Mouse (Mus musculus) kidney, embryonic 15.5 days (tissue): Measurements from ENCODE around the gene Spata5. TPM values are rescaled to one million over a fixed set of nuclear protein-coding genes. Genes with fewer than 3 reads are reported as not detected.

ENCODE experiments used
- ATAC-seq: fragments of 200-750 bp; cut with Nextera tagmentation; replicated peaks from 2 replicates; pipeline ENCODE4 v1.8.0; 2017; ENCODE audit warnings: moderate TSS enrichment; ENCODE audit not compliant: low FRiP score
- H3K27ac ChIP-seq: fragments of 300-500 bp; sonication (generic); 2 replicates; pipeline ENCODE4 v1.5.1; 2015; ENCODE audit warnings: mild to moderate bottlenecking, inconsistent platforms
- H3K27me3 ChIP-seq: fragments of 300-500 bp; sonication (generic); 2 replicates; pipeline ENCODE4 v1.6.1; 2015; ENCODE audit warnings: inconsistent platforms
- H3K36me3 ChIP-seq: fragments of 300-500 bp; sonication (generic); 2 replicates; pipeline ENCODE4 v1.6.1; 2015; ENCODE audit warnings: inconsistent platforms
- H3K4me1 ChIP-seq: fragments of 300-500 bp; sonication (generic); 2 replicates; pipeline ENCODE4 v1.6.1; 2015; ENCODE audit warnings: inconsistent platforms
- H3K4me2 ChIP-seq: fragments of 300-500 bp; sonication (generic); 2 replicates; pipeline ENCODE4 v1.6.1; 2015; ENCODE audit warnings: moderate library complexity, mild to moderate bottlenecking, inconsistent platforms
- H3K4me3 ChIP-seq: fragments of 300-500 bp; sonication (generic); replicated peaks from 2 replicates; pipeline ENCODE4 v1.5.1; 2015; ENCODE audit warnings: mild to moderate bottlenecking, inconsistent platforms
- H3K9ac ChIP-seq: fragments of 300-500 bp; sonication (generic); 2 replicates; pipeline ENCODE4 v1.6.1; 2015; ENCODE audit warnings: mild to moderate bottlenecking, inconsistent platforms
- H3K9me3 ChIP-seq: fragments of 300-500 bp; sonication (generic); replicated peaks from 2 replicates; pipeline ENCODE4 v1.6.1; 2016; ENCODE audit warnings: inconsistent platforms
- WGBS: fragments of 180-500 bp; shearing (Covaris S2); methylation state at CpG from one replicate; pipeline ENCODE4 v1.1.7; 2015; ENCODE audit warnings: mixed read lengths; 5-methylcytosine and 5-hydroxymethylcytosine counted together
- polyA plus RNA-seq: library from polyadenylated mRNA; unstranded; fragments of >200 nt; fragmentation: Nextera tagmentation; extraction: Ambion mirVana; gene quantifications from 2 replicates; pipeline ENCODE4 v1.2.1, GENCODE M21; 2015

The Spata5 gene
- polyA plus RNA-seq, result 38.7 and 48.0 TPM in 2 replicates

DNA sequence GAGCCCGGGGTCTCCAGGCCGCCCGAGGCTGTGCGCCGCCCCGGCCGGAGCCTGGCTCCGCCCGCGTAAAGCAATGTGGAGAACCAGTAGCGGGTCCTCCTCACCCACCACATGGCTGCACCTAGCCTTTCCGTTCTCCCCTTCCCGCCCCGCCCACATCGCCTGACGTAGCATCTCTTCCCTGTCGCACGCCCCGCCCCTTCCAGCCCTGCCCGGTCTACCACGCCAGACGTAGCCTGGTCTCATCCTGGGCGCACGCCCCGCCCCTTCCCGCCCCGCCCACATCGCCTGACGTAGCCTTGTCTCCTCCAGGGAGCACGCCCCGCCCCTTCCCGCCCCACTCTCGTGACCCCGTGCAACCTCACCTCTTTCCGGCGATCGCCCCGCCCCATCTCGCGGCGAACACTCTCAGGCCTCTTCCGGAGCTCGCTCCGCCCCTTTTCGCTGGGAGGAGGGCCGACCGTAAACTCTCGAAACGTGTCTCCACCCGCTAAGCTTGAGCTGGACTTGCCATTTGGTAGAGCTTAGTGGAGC is at the start of gene Spata5:
Spata5 (plus strand) TSS at position 439 of the 534 bp plus-strand sequence.
- ATAC-seq, result peak; percentile 96
- WGBS, result 1% methylated on average over 45 of the region's 50 CpGs

DNA sequence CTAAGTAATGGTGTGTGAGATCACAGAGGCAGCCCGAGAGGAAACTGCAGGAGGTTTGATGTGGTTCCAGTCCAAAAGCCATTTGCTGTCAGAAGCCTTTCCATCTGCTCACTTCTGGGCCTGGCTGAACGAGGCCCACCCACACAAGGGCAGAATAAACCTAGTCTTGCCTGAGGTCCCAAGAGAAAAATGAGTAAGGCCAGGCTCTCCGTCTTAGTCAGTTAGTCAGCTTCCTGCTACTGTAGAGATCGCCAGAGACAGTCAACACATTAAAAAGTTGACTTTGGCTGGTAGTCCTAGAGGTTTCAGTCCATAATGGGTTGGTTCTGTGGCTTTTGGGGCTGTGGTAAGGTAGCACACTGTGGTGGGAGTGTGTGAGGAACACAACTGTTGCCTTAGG is 49.3 kb upstream of the Spata5 start:
- Histone ChIP-seq H3K27ac (peak overlapping the region; percentile 4; the same call in 1 of the 2 replicates), H3K27me3 (no peaks in the 10 kb centered on the region), H3K9ac (no peak overlapping the region), H3K4me1 (peaks cover 13% of the 10 kb centered on the region; the same call in 1 of the 2 replicates), H3K36me3 (no peaks in the 10 kb centered on the region), H3K4me2 (no peak overlapping the region), H3K9me3 (no peaks in the 10 kb centered on the region), H3K4me3 (no peak overlapping the region)
- 0 out of 2 replicates have a peak, but pooled peaks have one; percentile 27 for ATAC-seq
- 25% methylated on average over 4 of the region's 4 CpGs for WGBS

More for the DNA sequence above, at the start of gene Spata5:
- peak within 1 kb of the TSS; percentile 97 for H3K27ac ChIP-seq
- no peaks in the 10 kb centered on the region for H3K9me3 ChIP-seq
- H3K9ac ChIP-seq, result peak within 1 kb of the TSS; percentile 82
- H3K4me2 ChIP-seq, result peak within 1 kb of the TSS; percentile 79
- H3K4me3 ChIP-seq, result peak within 1 kb of the TSS; percentile 89
- no peaks in the 10 kb centered on the region for H3K27me3 ChIP-seq
- H3K36me3 ChIP-seq, result peaks cover 6% of the 10 kb centered on the region
- H3K4me1 ChIP-seq, result peaks cover 19% of the 10 kb centered on the region

DNA sequence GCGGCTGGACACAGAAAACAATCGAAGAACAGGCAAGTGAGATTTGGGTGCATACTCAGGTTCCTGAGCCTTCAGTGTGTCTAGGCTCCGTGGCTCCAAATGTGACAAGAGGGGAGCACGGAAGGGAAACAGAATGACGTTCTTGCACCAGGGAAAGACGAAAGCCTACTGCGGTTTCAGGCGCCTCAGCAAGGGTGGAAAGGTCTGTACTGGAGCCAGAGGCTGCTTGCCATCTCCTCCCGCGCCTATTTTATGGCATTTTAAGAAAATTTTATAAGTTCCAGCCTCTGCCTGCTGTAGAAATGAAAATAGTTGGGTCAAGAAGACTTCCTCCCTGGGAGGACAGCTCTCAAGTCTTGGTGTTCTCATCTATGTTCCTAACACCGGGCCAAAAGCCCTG is 46.0 kb upstream of the Spata5 start:
- ATAC-seq, result no peak
- Histone ChIP-seq H3K4me1 (peaks cover 27% of the 10 kb centered on the region), H3K9me3 (no peaks in the 10 kb centered on the region), H3K36me3 (no peaks in the 10 kb centered on the region), H3K9ac (no peak overlapping the region), H3K27me3 (no peaks in the 10 kb centered on the region), H3K4me2 (no peak overlapping the region), H3K27ac (peak overlapping the region; percentile 75), H3K4me3 (no peak overlapping the region)
- WGBS, result 63% methylated on average over 11 of the region's 11 CpGs

DNA sequence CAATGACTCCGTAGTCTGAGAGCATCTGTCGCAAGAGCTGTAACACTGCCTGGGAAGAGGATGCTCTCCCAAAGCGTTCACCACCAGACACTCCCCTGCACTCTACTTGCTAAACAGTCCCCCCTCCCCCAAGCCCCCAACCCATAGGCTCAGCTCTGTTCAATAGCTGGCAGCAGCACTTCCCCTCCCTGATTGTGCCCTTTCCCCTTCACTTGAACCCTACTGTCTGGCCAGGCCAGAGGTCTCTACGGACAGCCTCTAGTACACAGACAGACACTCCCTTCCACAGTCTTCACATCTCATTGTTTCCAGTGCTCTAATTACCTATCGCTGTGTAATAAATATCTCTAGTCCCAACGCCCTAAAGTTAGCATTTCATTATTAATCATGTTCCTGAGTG is 41.8 kb upstream of the Spata5 start:
- H3K9me3 ChIP-seq, result no peaks in the 10 kb centered on the region
- no peaks in the 10 kb centered on the region for H3K27me3 ChIP-seq
- H3K27ac ChIP-seq, result peak overlapping the region; percentile 54
- no peak overlapping the region for H3K4me2 ChIP-seq
- H3K4me1 ChIP-seq, result peaks cover 37% of the 10 kb centered on the region
- peak; percentile 55; the same call in 1 of the 2 replicates for ATAC-seq
- H3K36me3 ChIP-seq, result no peaks in the 10 kb centered on the region
- no peak overlapping the region for H3K9ac ChIP-seq
- 22% methylated on average over 6 of the region's 6 CpGs for WGBS
- no peak overlapping the region for H3K4me3 ChIP-seq

DNA sequence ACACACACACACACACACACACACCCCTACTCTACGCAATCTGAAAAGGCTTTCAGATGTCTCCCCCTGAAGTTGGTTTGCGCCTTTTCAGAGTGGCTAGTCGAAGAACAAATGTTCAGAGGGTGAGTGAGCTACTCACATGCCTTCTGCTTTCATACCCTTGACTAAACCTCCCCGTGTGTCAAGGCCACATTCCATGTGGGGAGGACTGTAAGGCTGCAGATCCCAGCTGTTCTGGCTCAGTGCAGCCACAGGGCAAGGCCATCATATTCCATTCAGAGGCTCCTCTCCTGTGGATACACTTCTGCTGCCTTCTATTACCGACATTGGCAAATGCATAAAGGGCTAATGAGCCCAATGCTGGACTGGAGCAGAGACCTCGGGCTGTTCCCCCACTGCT is 41.3 kb upstream of the Spata5 start:
- no peaks in the 10 kb centered on the region for H3K27me3 ChIP-seq
- H3K27ac ChIP-seq, result peak overlapping the region; percentile 54
- ATAC-seq, result peak; percentile 75
- H3K4me1 ChIP-seq, result peaks cover 37% of the 10 kb centered on the region
- no peaks in the 10 kb centered on the region for H3K36me3 ChIP-seq
- H3K4me3 ChIP-seq, result no peak overlapping the region
- 42% methylated on average over 6 of the region's 6 CpGs for WGBS
- H3K4me2 ChIP-seq, result no peak overlapping the region
- H3K9ac ChIP-seq, result no peak overlapping the region
- no peaks in the 10 kb centered on the region for H3K9me3 ChIP-seq

DNA sequence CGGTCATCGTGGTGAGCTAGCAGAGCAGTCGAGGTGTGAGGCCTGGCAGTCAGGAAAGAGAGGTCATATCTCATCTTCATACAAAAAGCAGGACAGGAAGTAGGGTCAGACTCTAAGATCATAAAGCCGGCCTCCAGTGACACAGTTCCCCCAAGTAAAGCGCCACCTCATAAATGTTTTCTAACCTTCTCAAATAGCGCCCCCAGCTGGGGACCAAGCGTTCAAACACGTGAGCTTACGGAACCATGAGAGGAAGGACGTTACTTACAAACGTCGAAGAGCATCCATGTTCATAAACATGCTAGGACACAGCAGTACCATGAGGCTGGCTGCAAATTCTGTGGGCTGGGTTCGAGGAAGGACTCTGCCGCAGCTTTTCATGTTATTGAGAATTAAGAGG is 40.5 kb upstream of the Spata5 start:
- no peaks in the 10 kb centered on the region for H3K36me3 ChIP-seq
- no peaks in the 10 kb centered on the region for H3K27me3 ChIP-seq
- H3K4me1 ChIP-seq, result peaks cover 35% of the 10 kb centered on the region
- no peak overlapping the region for H3K4me3 ChIP-seq
- H3K9ac ChIP-seq, result no peak overlapping the region
- 77% methylated on average over 14 of the region's 14 CpGs for WGBS
- no peak for ATAC-seq
- no peak overlapping the region for H3K4me2 ChIP-seq
- no peaks in the 10 kb centered on the region for H3K9me3 ChIP-seq
- H3K27ac ChIP-seq, result 0 out of 2 replicates have a peak overlapping the region, but pooled peaks have one; percentile 54

DNA sequence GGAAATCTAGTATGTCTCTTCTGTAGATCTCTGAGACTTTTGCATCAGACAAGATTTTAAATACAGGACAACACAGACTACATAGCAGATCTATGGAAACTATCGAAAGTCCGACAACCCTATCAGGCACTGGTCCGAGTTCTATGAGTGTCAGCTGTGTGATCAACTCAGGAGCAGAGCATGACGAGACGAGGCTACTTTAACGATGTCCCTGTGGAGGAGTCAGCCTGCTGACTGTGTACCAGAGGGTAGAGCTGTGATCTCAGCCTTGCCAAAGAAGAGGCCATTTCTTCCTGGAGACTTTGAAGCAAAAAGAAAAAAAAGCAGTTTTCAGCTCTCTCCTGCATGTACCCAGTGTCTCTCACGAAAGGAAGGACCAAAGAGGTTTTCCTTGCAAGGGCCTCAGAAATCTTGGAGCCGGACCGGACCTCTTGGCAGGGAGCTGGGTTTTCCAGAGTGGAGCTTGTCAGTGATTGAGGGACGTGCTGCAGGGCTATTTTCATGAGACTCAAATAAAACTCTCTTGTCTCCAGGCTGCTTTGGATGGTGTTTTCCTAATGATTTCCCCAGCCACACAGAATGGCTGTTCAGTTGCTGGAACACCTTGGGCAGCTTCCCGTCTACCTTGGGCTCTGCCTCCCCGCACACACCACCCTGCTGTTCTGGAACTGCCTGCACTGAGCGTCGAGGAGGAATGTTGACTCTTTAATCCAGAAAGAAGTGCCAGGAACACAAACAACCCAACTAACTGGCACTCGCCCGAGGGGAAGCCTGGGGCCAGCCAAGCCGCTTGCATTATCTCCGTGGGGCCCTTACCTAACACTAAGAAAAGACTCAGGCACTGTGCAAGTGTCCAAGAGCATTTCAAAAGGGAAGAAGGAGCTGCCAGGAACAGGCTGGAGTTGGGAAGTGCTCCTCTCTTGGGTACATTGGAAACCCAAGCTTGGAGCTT is 39.5 kb upstream of the Spata5 start:
- ATAC-seq, result no peak
- Histone ChIP-seq H3K27ac (0 out of 2 replicates have a peak overlapping the region, but pooled peaks have one; percentile 18), H3K4me1 (peaks cover 33% of the 10 kb centered on the region)

DNA sequence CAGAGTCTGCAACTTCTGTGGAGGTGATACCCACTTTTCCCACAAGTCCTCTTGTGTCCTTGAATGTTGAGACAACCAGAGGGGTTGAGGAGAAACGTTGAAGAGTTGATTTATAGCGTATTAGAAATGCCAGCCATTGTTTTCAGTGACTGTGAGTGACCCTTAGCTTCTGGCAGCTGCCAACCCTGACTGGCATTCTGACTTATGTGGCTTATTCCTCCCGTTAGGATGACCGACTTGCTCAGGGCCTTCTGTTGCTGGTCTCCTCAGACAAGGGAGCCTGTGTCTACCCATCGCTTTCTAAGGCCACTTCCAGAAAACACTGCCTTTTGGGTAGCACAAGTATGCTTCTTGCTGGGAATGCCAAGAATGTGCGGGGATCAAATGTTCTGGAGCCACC is 38.2 kb upstream of the Spata5 start:
- no peak for ATAC-seq
- Histone ChIP-seq H3K9ac (no peak overlapping the region), H3K27ac (no peak overlapping the region), H3K36me3 (no peaks in the 10 kb centered on the region), H3K4me1 (peaks cover 33% of the 10 kb centered on the region), H3K4me3 (no peak overlapping the region), H3K4me2 (no peak overlapping the region), H3K9me3 (no peaks in the 10 kb centered on the region), H3K27me3 (no peaks in the 10 kb centered on the region)
- WGBS, result 66% methylated on average over 6 of the region's 6 CpGs

More for the DNA sequence above, 39.5 kb upstream of the Spata5 start:
- Histone ChIP-seq H3K4me3 (no peak overlapping the region), H3K9me3 (no peaks in the 10 kb centered on the region), H3K27me3 (no peaks in the 10 kb centered on the region), H3K9ac (no peak overlapping the region), H3K4me2 (no peak overlapping the region), H3K36me3 (no peaks in the 10 kb centered on the region)
- 58% methylated on average over 18 of the region's 18 CpGs for WGBS

DNA sequence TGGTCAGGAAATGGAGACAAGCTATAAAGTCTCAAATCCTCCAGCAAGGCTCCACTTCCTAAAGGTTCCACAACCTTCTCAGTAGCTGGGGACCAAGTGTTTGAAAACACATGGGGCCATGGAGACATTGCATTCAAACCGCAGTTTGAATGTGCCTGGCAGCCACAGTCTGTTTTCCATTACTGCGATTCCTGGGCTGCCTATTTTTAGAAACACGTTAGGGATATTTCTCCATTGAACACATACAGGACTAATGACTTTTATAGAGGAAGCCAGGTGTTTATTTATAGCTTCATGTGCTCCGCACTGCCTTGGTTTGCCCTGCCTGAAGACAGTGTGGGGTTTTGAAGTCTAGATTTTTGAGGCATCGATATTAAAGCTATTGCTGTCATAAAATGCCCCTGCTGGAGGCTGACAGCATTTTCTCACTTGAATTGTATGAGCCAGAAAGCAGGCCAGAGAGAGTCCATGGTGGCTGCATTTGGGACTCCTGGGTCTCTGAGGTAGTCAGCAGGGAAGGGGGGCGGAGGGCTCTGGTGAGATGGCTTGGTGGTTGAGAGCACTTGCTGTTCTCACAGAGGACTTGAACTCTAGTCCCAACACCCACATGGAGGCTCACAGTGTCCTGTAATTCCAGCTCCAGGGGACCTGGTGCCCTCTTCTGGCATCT is 36.5 kb upstream of the Spata5 start:
- H3K4me1 ChIP-seq, result peaks cover 23% of the 10 kb centered on the region
- no peak overlapping the region for H3K27ac ChIP-seq
- 72% methylated on average over 6 of the region's 6 CpGs for WGBS
- no peak overlapping the region for H3K9ac ChIP-seq
- no peaks in the 10 kb centered on the region for H3K27me3 ChIP-seq
- H3K4me2 ChIP-seq, result no peak overlapping the region
- no peak overlapping the region for H3K4me3 ChIP-seq
- no peaks in the 10 kb centered on the region for H3K36me3 ChIP-seq
- H3K9me3 ChIP-seq, result no peaks in the 10 kb centered on the region
- no peak for ATAC-seq

DNA sequence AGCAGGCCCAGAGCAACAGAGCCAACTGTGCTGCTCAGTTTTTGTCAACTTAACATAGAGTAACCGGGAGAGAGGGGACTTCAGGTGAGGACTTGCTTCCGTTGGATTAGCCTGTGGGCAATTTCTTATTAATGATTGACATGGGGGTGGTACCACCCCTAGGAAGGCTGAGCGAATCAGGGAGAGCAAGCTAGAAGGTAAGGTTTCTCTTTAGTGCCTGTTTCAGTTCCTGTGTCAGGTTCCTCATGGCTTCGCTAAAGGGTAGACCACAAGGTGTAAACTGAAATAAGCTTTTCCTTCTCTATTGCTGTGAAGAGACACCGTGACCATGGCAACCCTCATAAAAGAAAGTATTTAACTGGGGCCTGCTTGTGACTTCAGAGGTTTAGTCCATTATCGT is 32.4 kb upstream of the Spata5 start:
- no peak overlapping the region for H3K4me2 ChIP-seq
- H3K4me1 ChIP-seq, result no peaks in the 10 kb centered on the region
- no peak overlapping the region for H3K9ac ChIP-seq
- no peaks in the 10 kb centered on the region for H3K36me3 ChIP-seq
- H3K27ac ChIP-seq, result no peak overlapping the region
- no peak overlapping the region for H3K4me3 ChIP-seq
- no peak for ATAC-seq
- no peaks in the 10 kb centered on the region for H3K27me3 ChIP-seq
- no peaks in the 10 kb centered on the region for H3K9me3 ChIP-seq
- 85% methylated on average over 6 of the region's 6 CpGs for WGBS

DNA sequence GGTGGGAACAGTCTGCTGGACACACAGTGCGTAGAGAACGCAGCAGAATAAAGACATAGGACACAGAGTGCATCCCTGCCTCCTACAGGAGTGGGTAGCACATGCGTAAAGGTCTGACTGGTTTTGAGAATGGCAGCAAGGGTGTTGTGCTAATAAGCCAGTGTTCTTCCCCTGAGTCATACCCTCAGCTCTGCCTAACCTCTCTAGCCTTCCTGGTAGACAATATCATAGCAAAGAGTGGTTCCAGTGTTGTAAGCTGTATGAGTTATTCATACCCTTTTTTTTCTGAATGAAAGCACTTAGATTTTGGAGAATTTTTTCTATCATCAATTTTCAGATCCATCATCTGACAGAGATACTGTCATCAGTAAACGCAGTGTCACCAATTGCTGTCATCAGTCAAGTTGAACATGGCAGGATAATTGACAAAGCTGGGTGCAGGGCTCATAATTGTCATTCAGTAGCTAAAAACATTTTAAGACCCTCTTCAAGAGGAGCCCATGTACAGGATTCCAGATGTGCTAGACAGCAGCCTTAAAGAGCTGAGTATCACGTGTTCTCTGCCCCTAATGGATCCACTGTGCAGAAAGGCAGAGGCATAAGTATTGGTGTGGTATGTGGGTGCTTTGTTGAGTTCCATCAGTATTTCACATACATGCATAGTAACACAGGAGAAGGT is 22.6 kb upstream of the Spata5 start:
- Histone ChIP-seq H3K36me3 (no peaks in the 10 kb centered on the region), H3K4me3 (no peak overlapping the region), H3K9ac (no peak overlapping the region), H3K27me3 (no peaks in the 10 kb centered on the region), H3K27ac (no peak overlapping the region), H3K9me3 (no peaks in the 10 kb centered on the region), H3K4me1 (no peaks in the 10 kb centered on the region), H3K4me2 (no peak overlapping the region)
- no peak for ATAC-seq
- WGBS, result 89% methylated on average over 5 of the region's 5 CpGs
